Comparison of ENCODE assay signal across 16 mouse cellular contexts in the genomic region with DNA sequence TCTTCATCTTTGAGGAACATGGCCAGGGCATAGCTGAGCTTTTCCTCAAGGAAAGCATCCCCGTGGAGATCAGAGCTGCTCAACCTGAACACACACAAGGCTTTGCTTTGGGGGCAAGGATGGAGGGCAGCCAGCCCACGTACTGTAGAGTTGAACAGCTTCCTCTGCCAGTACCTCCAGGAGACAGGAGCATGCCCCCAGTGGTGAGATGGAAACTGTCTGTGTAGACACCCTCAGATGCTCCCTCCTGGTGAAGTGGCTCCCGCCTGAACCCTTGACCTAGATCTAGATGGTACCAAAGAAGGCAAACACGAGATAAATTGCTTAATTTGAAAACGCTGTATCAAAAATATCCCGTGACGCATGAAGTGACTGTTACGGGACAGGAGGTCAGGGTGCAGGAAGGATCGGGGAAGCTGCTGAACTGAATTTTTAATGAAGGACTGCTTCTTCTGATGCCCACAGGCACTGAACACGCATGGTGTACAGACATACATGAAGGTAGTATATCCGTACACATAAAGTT.
DNase-seq lines count a peak whose midpoint lies in the region; ATAC-seq and TF ChIP-seq lines count a peak whose summit lies in the region.
"Had no signal": no experiment of that assay in that cellular context is flagged by ENCODE, and none has a peak within 500 bp of the region (broad histone marks: within the 10 kb centered on the region; RNA-seq: fewer than 3 reads in every experiment).

No protein-coding gene starts in this region.

- H3K4me3 ChIP-seq in liver, postnatal 0 days (ENCODE audit: low read depth, low read length) = no peak overlapping the region
- no peak overlapping the region for H3K4me3 ChIP-seq in liver, embryonic 11.5 days (ENCODE audit: low read depth, low read length)
- H3K4me3 ChIP-seq in ES-Bruce4 (ENCODE audit: low read depth, low read length) = no peak overlapping the region
- no peak overlapping the region for H3K4me3 ChIP-seq in midbrain, postnatal 0 days (ENCODE audit: low read depth, low read length)
- H3K4me3 ChIP-seq: erythroblast, embryonic 14.5 days; heart, embryonic 15.5 days; hindbrain, embryonic 15.5 days; megakaryocyte, embryonic 14.5 days had no signal

- H3K4me2 ChIP-seq in liver, postnatal 0 days (ENCODE audit: low read depth, low read length) = no peak overlapping the region
- H3K4me2 ChIP-seq in liver, embryonic 11.5 days = no peak overlapping the region
- no peak overlapping the region for H3K4me2 ChIP-seq in midbrain, postnatal 0 days (ENCODE audit: low read depth, low read length, poor library complexity, severe bottlenecking)
- H3K4me2 ChIP-seq: heart, embryonic 15.5 days had no signal

- H3K9me3 ChIP-seq in liver, postnatal 0 days (ENCODE audit: low read length) = no peaks in the 10 kb centered on the region
- H3K9me3 ChIP-seq in liver, embryonic 11.5 days (ENCODE audit: control insufficient read depth, low read length) = no peaks in the 10 kb centered on the region
- no peaks in the 10 kb centered on the region for H3K9me3 ChIP-seq in ES-Bruce4 (replicated peaks; ENCODE audit: control insufficient read depth, insufficient read depth, low read length, poor library complexity, severe bottlenecking)
- no peaks in the 10 kb centered on the region for H3K9me3 ChIP-seq in midbrain, postnatal 0 days (ENCODE audit: low read length)
- H3K9me3 ChIP-seq: G1E; heart, embryonic 15.5 days; hindbrain, embryonic 15.5 days; megakaryocyte, embryonic 14.5 days had no signal

- WGBS in liver, postnatal 0 days (ENCODE audit: insufficient replicate concordance) = 53% methylated on average over 11 of the region's 11 CpGs
- WGBS in liver, embryonic 11.5 days = 68% methylated on average over 11 of the region's 11 CpGs
- 75% methylated on average over 11 of the region's 11 CpGs for WGBS in midbrain, postnatal 0 days

- H3K4me1 ChIP-seq in liver, postnatal 0 days (ENCODE audit: insufficient read depth) = no peaks in the 10 kb centered on the region
- no peaks in the 10 kb centered on the region for H3K4me1 ChIP-seq in liver, embryonic 11.5 days (replicated peaks; ENCODE audit: control insufficient read depth, insufficient read depth, low read length)
- no peaks in the 10 kb centered on the region for H3K4me1 ChIP-seq in ES-Bruce4 (ENCODE audit: control insufficient read depth, insufficient read depth, low read length)
- H3K4me1 ChIP-seq in midbrain, postnatal 0 days (ENCODE audit: insufficient read depth, low read length) = no peaks in the 10 kb centered on the region
- H3K4me1 ChIP-seq: heart, embryonic 15.5 days; megakaryocyte, embryonic 14.5 days had no signal

- ATAC-seq in liver, postnatal 0 days = peak; percentile 72
- ATAC-seq in liver, embryonic 11.5 days (replicated peaks; ENCODE audit: low FRiP score) = no peak
- no peak for ATAC-seq in midbrain, postnatal 0 days (ENCODE audit: low FRiP score)

- no peaks in the 10 kb centered on the region for H3K27me3 ChIP-seq in liver, postnatal 0 days (ENCODE audit: insufficient read depth, low read length)
- no peaks in the 10 kb centered on the region for H3K27me3 ChIP-seq in liver, embryonic 11.5 days (replicated peaks; ENCODE audit: control insufficient read depth, insufficient read depth, low read length)
- no peaks in the 10 kb centered on the region for H3K27me3 ChIP-seq in ES-Bruce4 (ENCODE audit: control insufficient read depth, insufficient read depth, low read length, poor library complexity, severe bottlenecking)
- H3K27me3 ChIP-seq in midbrain, postnatal 0 days (ENCODE audit: insufficient read depth, low read length) = no peaks in the 10 kb centered on the region

- no peak for TF ChIP-seq EP300 in liver, postnatal 0 days (IDR thresholded peaks at IDR 0.05; ENCODE audit: low read depth)
- TF ChIP-seq EP300 in ES-Bruce4 (IDR thresholded peaks at IDR 0.05; ENCODE audit: insufficient read depth, low read depth, low read length) = no peak

- no peak overlapping the region for H3K9ac ChIP-seq in liver, postnatal 0 days (replicated peaks)
- H3K9ac ChIP-seq in liver, embryonic 11.5 days (ENCODE audit: low read depth, low read length) = no peak overlapping the region
- no peak overlapping the region for H3K9ac ChIP-seq in ES-Bruce4 (ENCODE audit: low read depth, poor library complexity, severe bottlenecking)
- H3K9ac ChIP-seq in midbrain, postnatal 0 days (replicated peaks; ENCODE audit: low read length, poor library complexity, severe bottlenecking) = no peak overlapping the region
- H3K9ac ChIP-seq: heart, embryonic 15.5 days; hindbrain, embryonic 15.5 days had no signal

- peak; percentile 31 to 41 for DNase-seq in cerebellum, postnatal 10 days
- no peak for DNase-seq in cerebellum, adult 18-20 months
- no peak for DNase-seq in liver, postnatal 0 days
- DNase-seq in liver, embryonic 11.5 days (ENCODE audit: low spot score) = no peak
- DNase-seq in midbrain, postnatal 0 days (ENCODE audit: low spot score) = no peak
- no peak for DNase-seq in gastrocnemius, postnatal 10 days
- DNase-seq in MN1 (ENCODE audit: low spot score) = no peak
- DNase-seq: cerebellum, adult 8-10 months; heart, adult 11 months; lung, adult 18-20 months had no signal

- TF ChIP-seq POLR2A in ES-Bruce4 (IDR thresholded peaks at IDR 0.05; ENCODE audit: insufficient read depth, low read length) = no peak

- peak; percentile 30 for TF ChIP-seq CTCF in liver, postnatal 0 days (IDR thresholded peaks at IDR 0.05; ENCODE audit: low read depth)
- peak; percentile 22 for TF ChIP-seq CTCF in ES-Bruce4 (IDR thresholded peaks at IDR 0.05; ENCODE audit: low read depth, low read length)
- TF ChIP-seq CTCF in midbrain, postnatal 0 days (IDR thresholded peaks at IDR 0.05) = peak; percentile 59

- H3K27ac ChIP-seq in liver, postnatal 0 days (ENCODE audit: low read depth) = no peak overlapping the region
- no peak overlapping the region for H3K27ac ChIP-seq in liver, embryonic 11.5 days (ENCODE audit: low read depth, low read length)
- no peak overlapping the region for H3K27ac ChIP-seq in ES-Bruce4 (ENCODE audit: insufficient read depth, low read length)
- peak overlapping the region; percentile 69 for H3K27ac ChIP-seq in midbrain, postnatal 0 days (ENCODE audit: low read depth, low read length)
- H3K27ac ChIP-seq: heart, embryonic 15.5 days; hindbrain, embryonic 15.5 days had no signal

- no peaks in the 10 kb centered on the region for H3K36me3 ChIP-seq in liver, postnatal 0 days (replicated peaks; ENCODE audit: insufficient read depth, low read length)
- H3K36me3 ChIP-seq in liver, embryonic 11.5 days (ENCODE audit: control insufficient read depth, insufficient read depth, low read length) = no peaks in the 10 kb centered on the region
- H3K36me3 ChIP-seq in ES-Bruce4 (ENCODE audit: control insufficient read depth, insufficient read depth, low read length, poor library complexity, severe bottlenecking) = no peaks in the 10 kb centered on the region
- H3K36me3 ChIP-seq in midbrain, postnatal 0 days (ENCODE audit: insufficient read depth, low read length) = 0 out of 2 replicates have a peak, but pooled peaks cover 2% of the 10 kb centered on the region
- H3K36me3 ChIP-seq: G1E; heart, embryonic 15.5 days; hindbrain, embryonic 15.5 days had no signal

Comparison
In these comparisons a context has a peak if more than half of its experiments do, and no peak if none do; other contexts are left out.
1. DNase-seq: peak in cerebellum, postnatal 10 days (2 of 2); none in cerebellum, adult 18-20 months (0 of 2), liver, postnatal 0 days (single experiment), liver, embryonic 11.5 days (single experiment), midbrain, postnatal 0 days (single experiment), gastrocnemius, postnatal 10 days (single experiment) and MN1 (single experiment).
2. Peak in every context shown above with its lines, with median percentiles within 50 percentile points of each other: CTCF ChIP-seq.